Mouse (Mus musculus): ENCODE data around the gene Hsd17b14.
A peak's percentile ranks its signal among the peaks of the same experiment; 100 is the strongest.

The Hsd17b14 gene

DNA sequence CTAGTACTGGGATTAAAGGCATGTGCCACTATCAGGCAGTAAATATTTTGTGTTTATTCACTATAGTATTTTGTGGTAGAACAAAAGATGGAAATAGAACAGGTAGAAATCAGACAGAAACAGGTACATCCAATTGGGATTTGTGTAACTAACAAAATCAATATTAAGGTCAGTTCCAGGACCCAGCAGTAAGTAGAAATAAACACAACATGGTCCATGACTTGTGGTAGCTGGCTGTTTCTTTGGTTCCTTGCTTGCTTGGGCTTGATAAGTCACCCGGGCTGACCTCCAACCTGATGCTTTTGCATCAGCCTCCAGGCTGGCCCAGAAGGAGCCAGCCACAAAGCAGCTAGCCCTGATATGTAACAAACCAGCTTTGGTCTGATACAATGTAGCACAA, 54.8 kb downstream of the Hsd17b14 start:
- DNase-seq = no peak

- DNase-seq = peak; percentile 44
Observed at GRCm38 (mm10) chr7:45616277-45616676, 61.6 kb downstream of the Hsd17b14 start.

DNA sequence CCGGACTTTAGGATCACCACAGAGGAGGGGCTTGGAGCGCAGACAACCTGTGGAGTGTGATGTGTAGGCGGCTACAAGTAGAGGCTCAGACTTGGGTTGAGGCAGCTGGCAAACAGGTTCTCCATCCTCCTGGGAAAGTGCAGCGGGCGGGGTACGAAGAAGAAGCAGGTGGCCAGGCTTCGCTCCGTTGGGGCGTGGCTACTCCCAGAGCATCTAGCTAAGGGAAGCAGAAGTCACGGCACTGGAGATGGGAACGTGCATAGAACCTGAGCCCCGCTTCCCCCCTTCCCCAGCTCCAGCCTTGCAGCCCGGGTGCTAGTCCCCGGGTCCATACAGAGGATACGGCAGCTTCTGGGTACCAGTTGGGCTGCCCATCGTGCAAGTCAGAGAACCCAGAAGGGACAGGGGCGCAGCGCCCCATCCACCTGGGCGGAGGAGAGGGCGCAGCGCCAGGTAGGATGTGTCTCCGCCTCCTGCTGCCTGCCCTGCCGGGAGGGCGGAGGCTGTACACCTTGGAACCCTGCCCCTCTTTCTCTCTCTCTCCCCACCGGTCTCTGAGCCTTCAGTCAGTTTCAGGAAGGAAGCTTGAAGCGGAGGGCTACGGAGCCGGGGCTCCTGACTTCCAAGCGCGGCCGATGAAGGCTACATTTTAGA, 62.5 kb downstream of the Hsd17b14 start, which contains the start of gene Fut1:
Gene Fut1, plus strand, starts transcription at position 248 of the 654 bp plus-strand sequence.
- DNase-seq = peak; percentile 34

Measured in kidney, postnatal 10 days (tissue).